Mouse (Mus musculus): Measurements from ENCODE around the gene Mif4gd. TPM values are rescaled to one million over a fixed set of nuclear protein-coding genes. Genes with fewer than 3 reads are reported as not detected.

Gene Mif4gd
- polyA plus RNA-seq, 1 experiment from 2014 or later = 33.3 TPM

DNA sequence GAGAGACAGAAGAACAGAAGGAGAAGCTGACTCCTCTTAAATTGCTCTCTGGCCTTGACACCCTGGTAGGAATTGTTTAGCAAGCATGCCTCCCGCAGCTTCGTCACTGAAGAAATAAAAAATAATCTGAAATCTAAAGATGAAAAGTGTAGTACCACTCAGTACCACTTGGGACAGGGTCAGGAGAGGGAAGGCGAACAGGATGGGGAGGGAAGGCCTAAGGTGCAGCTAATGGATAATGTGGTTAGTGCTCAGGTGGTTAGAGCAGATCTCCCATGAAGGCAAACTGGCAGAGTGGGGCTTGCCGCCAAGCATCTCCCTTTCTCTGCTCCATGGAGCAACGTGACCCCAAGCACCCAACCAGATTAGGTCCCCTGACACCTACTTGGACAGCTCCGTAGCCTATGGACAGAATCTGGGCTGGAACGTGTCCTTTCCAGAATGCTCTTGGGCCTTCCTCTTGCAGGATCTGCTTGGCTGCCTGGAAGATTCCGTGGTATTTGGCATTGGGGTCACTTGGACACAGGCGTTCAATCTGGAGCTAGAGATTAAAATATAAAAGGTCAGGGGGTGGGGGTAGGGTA is 10.8 kb upstream of the Mif4gd start:
- H3K4me3 ChIP-seq (replicated peaks) = no peak overlapping the region
- peaks cover 8% of the 10 kb centered on the region; the same call in 1 of the 2 replicates for H3K4me1 ChIP-seq
- H3K27me3 ChIP-seq = no peaks in the 10 kb centered on the region
- H3K27ac ChIP-seq (replicated peaks) = no peak overlapping the region
- H3K4me2 ChIP-seq (replicated peaks) = no peak overlapping the region
- H3K9me3 ChIP-seq (replicated peaks) = no peaks in the 10 kb centered on the region
- ATAC-seq (ENCODE audit: insufficient number of reproducible peaks, low FRiP score, low TSS enrichment, low read depth) = no peak
- no peak overlapping the region for H3K9ac ChIP-seq
- WGBS = 74% methylated on average over 9 of the region's 9 CpGs
- H3K36me3 ChIP-seq = peaks cover 38% of the 10 kb centered on the region

DNA sequence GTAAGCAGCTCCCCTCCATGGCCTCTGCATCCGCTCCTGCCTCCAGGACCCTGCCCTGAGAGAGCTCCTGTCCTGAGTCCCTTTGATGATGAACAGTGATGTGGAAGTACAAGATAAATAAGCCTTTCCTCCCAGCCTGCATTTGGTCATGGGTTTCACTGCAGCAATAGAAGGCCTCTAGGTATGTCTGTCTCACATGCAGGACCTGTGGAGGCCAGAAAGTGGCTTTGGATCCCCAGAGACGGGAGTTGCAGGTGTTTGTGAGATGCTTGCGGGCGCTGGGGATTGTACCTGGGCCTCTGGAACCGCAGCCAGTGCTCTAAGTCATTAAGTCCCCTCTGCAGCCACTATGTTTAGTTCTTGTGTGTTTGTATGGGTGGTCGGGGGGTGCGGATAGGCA is 7.2 kb upstream of the Mif4gd start:
- Histone ChIP-seq H3K36me3 (peaks cover 56% of the 10 kb centered on the region), H3K27me3 (no peaks in the 10 kb centered on the region), H3K9me3 (replicated peaks) (no peaks in the 10 kb centered on the region), H3K9ac (no peak overlapping the region), H3K27ac (replicated peaks) (no peak overlapping the region), H3K4me2 (replicated peaks) (no peak overlapping the region), H3K4me3 (replicated peaks) (no peak overlapping the region), H3K4me1 (no peaks in the 10 kb centered on the region)
- no peak for ATAC-seq (ENCODE audit: insufficient number of reproducible peaks, low FRiP score, low TSS enrichment, low read depth)
- WGBS = 98% methylated on average over 7 of the region's 7 CpGs

DNA sequence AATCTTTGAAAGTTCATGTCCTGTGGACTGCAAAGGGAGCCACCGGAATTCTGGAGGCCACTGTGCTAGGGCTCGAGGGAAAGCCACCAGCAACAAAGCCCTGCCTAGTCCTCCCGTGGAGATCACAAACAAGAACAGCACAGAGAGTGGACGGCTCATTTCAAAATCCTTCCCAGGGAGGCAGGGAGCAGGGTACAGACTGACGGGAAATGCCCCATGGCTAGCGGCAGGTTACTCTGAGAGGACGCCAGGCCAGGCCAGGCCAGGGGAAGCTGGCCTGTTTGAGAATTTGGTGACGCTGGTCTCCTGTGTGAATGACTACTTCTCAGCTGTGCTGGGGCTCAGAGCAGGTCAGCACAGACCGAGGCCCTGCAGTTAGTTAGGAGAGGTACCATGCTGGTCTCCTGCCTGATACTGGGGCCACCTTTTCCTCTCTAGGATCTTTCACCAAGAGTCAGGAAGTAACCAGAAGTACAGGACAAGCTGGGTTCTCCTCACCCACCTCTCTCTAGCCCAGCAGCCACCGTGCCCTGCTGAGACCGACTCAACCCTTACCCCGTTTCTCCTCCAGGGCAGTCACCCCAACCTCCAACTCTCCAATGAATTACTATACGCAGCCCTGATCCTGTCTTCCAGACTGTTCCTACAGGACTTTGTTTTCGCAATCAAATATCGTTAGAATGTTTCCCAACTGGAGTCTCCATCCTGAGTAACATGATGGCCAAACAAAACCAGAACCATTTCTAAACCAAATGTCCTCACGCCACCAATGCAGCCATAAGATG is 6.2 kb upstream of the Mif4gd start:
- H3K36me3 ChIP-seq = peaks cover 57% of the 10 kb centered on the region
- H3K4me3 ChIP-seq (replicated peaks) = no peak overlapping the region
- H3K4me2 ChIP-seq (replicated peaks) = no peak overlapping the region
- H3K27ac ChIP-seq (replicated peaks) = no peak overlapping the region
- H3K27me3 ChIP-seq = no peaks in the 10 kb centered on the region
- no peak for ATAC-seq (ENCODE audit: insufficient number of reproducible peaks, low FRiP score, low TSS enrichment, low read depth)
- 0 out of 2 replicates have a peak, but pooled peaks cover 4% of the 10 kb centered on the region for H3K4me1 ChIP-seq
- no peaks in the 10 kb centered on the region for H3K9me3 ChIP-seq (replicated peaks)
- no peak overlapping the region for H3K9ac ChIP-seq
- 89% methylated on average over 16 of the region's 16 CpGs for WGBS

- Histone ChIP-seq H3K9ac (no peak overlapping the region), H3K4me3 (replicated peaks) (no peak overlapping the region), H3K27me3 (no peaks in the 10 kb centered on the region), H3K27ac (replicated peaks) (no peak overlapping the region), H3K4me1 (peaks cover 13% of the 10 kb centered on the region), H3K9me3 (replicated peaks) (no peaks in the 10 kb centered on the region), H3K4me2 (replicated peaks) (no peak overlapping the region), H3K36me3 (peaks cover 52% of the 10 kb centered on the region)
- no peak for ATAC-seq (ENCODE audit: insufficient number of reproducible peaks, low FRiP score, low TSS enrichment, low read depth)
- WGBS = 73% methylated on average over 2 of the region's 2 CpGs
Measured at GRCm38 (mm10) chr11:115618001-115618400, 5.2 kb upstream of the Mif4gd start.

GRCm38 (mm10) chr11:115616893-115617292 is 4.1 kb upstream of the Mif4gd start:
- Histone ChIP-seq H3K9me3 (replicated peaks) (no peaks in the 10 kb centered on the region), H3K4me2 (replicated peaks) (no peak overlapping the region), H3K27me3 (no peaks in the 10 kb centered on the region), H3K36me3 (peaks cover 41% of the 10 kb centered on the region), H3K9ac (no peak overlapping the region), H3K4me3 (replicated peaks) (no peak overlapping the region), H3K4me1 (peaks cover 15% of the 10 kb centered on the region), H3K27ac (replicated peaks) (no peak overlapping the region)
- ATAC-seq (ENCODE audit: insufficient number of reproducible peaks, low FRiP score, low TSS enrichment, low read depth) = no peak
- WGBS = 77% methylated on average over 6 of the region's 6 CpGs

DNA sequence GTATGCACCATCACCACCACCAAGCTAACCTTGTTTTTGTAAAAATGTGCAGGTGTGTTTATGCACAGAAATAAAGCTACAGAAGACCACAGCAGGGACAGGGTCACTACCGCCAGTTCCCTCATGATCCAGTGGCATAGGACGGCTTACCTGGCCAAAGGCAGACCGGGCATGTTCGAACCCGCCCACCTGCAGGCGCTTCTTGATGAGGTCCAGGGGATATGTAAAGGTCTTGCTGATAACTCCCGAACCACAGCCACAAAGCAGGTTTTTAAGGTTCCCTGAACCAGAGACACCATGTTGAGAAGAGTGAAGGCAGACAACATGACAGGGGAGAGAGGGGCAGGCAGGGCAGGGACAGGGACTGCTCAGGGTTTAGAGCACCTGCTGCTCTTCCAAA is 3.6 kb upstream of the Mif4gd start:
- no peak overlapping the region for H3K4me2 ChIP-seq (replicated peaks)
- H3K9me3 ChIP-seq (replicated peaks) = no peaks in the 10 kb centered on the region
- H3K4me3 ChIP-seq (replicated peaks) = no peak overlapping the region
- H3K27ac ChIP-seq (replicated peaks) = no peak overlapping the region
- no peaks in the 10 kb centered on the region for H3K27me3 ChIP-seq
- 80% methylated on average over 7 of the region's 7 CpGs for WGBS
- no peak for ATAC-seq (ENCODE audit: insufficient number of reproducible peaks, low FRiP score, low TSS enrichment, low read depth)
- peaks cover 41% of the 10 kb centered on the region for H3K36me3 ChIP-seq
- H3K9ac ChIP-seq = no peak overlapping the region
- H3K4me1 ChIP-seq = peaks cover 20% of the 10 kb centered on the region

GRCm38 (mm10) chr11:115615875-115616274 is 3.1 kb upstream of the Mif4gd start:
- Histone ChIP-seq H3K9me3 (replicated peaks) (no peaks in the 10 kb centered on the region), H3K4me1 (peaks cover 21% of the 10 kb centered on the region), H3K27ac (replicated peaks) (no peak overlapping the region), H3K4me3 (replicated peaks) (no peak overlapping the region), H3K4me2 (replicated peaks) (no peak overlapping the region), H3K27me3 (no peaks in the 10 kb centered on the region), H3K36me3 (peaks cover 37% of the 10 kb centered on the region), H3K9ac (no peak overlapping the region)
- WGBS = 89% methylated on average over 6 of the region's 6 CpGs
- ATAC-seq (ENCODE audit: insufficient number of reproducible peaks, low FRiP score, low TSS enrichment, low read depth) = no peak

DNA sequence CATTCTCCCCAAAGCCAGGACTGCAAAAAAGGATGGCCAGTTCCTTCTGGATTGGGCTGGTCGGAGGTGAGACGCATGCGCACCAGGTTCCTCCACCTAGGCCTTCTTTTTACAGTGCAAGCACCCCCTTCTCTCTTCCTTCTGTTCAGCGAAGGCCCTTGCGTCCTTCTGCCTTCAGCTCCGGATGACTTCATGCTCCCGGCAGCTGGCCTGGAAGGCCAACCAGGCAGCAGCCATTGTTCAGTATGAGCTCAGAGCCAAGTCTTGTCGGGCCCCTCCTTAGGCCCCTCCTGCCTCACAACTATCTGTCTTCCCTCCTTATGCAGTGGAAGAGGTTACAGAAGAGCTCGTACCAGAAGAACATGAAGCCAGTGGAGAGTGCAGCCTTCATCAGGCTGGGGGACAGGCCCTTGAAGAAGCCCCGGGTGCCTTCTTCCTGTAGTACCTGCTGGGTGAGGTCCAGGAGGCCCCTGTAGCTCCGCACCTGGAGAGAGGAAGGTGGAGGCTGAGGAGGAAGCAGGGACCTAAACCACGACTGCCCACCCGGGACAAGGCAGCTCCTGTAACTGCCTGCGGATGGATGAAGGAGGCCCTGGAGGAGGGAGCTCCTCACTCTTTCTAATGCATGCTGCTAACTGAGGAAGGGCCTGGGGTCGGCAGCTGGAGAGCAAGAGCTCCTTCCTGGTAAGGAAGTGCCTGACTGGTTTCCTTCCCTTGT is 2.5 kb upstream of the Mif4gd start:
- ATAC-seq (ENCODE audit: insufficient number of reproducible peaks, low FRiP score, low TSS enrichment, low read depth) = no peak
- H3K27ac ChIP-seq (replicated peaks) = no peak overlapping the region
- peaks cover 21% of the 10 kb centered on the region for H3K4me1 ChIP-seq
- 82% methylated on average over 15 of the region's 15 CpGs for WGBS
- H3K27me3 ChIP-seq = no peaks in the 10 kb centered on the region
- no peak overlapping the region for H3K9ac ChIP-seq
- H3K4me3 ChIP-seq (replicated peaks) = no peak overlapping the region
- H3K9me3 ChIP-seq (replicated peaks) = no peaks in the 10 kb centered on the region
- H3K4me2 ChIP-seq (replicated peaks) = no peak overlapping the region
- peaks cover 30% of the 10 kb centered on the region for H3K36me3 ChIP-seq

DNA sequence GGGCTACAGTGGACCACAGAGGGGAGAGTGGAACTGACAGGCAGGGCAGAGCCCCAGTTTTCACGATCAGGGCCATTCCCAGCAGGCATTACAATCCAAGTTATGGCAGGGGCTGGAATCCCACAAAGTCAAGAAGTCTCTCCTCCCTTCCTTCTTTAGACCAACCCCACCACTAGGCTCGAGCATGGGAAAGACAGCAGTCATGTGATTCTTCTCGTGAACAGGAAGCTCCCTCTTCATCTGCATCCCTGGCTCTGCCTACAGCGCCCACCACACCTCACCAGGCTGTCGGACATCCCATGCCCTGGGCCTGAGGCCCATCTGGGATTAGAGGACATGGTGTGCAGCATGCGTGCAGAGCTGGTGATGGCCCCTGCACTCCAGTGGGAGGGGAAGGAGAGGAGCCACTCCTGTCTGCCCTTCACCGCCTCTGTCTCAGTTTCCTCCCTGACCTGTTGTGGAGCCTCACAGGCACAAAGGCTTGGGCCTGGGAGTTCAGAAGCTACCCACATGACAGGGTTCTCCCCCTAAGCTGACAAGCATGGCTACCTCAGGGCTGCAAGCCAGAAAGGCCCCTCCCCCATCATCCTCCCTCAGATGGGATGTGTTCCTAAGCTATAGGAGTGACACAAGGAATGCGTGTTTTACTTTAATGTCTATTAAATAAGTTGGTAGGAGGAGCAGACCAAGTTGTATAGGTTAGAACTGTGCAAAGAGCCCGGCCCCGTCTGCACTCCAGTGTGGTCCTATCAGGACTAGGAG is 1.8 kb upstream of the Mif4gd start:
- Histone ChIP-seq H3K9ac (no peak overlapping the region), H3K9me3 (replicated peaks) (no peaks in the 10 kb centered on the region), H3K36me3 (peaks cover 25% of the 10 kb centered on the region), H3K4me2 (replicated peaks) (no peak overlapping the region), H3K27me3 (no peaks in the 10 kb centered on the region), H3K27ac (replicated peaks) (no peak overlapping the region), H3K4me3 (replicated peaks) (no peak overlapping the region), H3K4me1 (peaks cover 21% of the 10 kb centered on the region)
- WGBS = 76% methylated on average over 10 of the region's 10 CpGs
- no peak for ATAC-seq (ENCODE audit: insufficient number of reproducible peaks, low FRiP score, low TSS enrichment, low read depth)

DNA sequence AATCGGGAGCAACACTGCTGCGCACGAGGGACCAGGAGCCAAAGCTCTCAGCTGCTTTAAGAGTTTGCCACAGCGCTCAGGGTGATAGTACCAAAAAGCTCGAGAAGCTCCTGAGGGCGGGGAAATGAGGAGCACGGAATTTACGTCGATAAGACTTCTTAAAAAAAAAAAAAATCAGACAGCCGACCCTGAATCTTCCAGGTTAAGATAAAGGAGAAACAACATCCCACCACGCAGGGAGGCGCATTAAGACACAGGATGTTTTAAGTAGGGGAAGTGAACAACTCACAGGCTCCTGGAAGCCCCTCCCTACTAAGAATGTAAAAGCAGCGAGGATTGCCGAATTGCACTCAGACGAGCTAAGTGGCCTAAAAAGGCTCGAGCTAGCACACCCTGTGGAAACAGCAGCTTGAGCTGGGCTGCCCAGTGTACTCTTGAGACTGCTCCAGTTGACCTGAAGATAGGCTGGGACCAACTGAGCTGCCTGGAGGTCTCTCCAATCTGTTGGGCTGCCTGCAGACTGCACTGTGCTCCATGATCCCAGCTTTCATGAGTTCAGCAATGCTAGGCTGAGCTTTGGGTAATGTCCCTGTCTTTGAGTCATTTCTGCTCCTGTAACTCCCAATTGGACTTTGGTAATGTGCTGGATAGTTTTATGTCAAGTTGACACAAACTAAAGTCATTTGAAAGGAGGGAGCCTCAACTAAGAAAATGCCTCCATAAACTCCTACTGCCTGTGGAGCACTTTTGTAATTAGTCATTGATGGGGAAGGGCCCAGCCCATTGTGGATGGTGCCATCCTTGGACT is 573 bp upstream of the Mif4gd start:
- peak overlapping the region; percentile 72 for H3K4me3 ChIP-seq (replicated peaks)
- H3K4me2 ChIP-seq (replicated peaks) = peak overlapping the region; percentile 87
- H3K27me3 ChIP-seq = no peaks in the 10 kb centered on the region
- H3K27ac ChIP-seq (replicated peaks) = peak overlapping the region; percentile 93
- H3K36me3 ChIP-seq = peaks cover 30% of the 10 kb centered on the region
- H3K9ac ChIP-seq = peak overlapping the region; percentile 61
- ATAC-seq (ENCODE audit: insufficient number of reproducible peaks, low FRiP score, low TSS enrichment, low read depth) = no peak; the same call in 1 of the 2 replicates
- no peaks in the 10 kb centered on the region for H3K9me3 ChIP-seq (replicated peaks)
- H3K4me1 ChIP-seq = peaks cover 21% of the 10 kb centered on the region
- under 1% methylated on average over 16 of the region's 16 CpGs for WGBS
